In the genomic region with DNA sequence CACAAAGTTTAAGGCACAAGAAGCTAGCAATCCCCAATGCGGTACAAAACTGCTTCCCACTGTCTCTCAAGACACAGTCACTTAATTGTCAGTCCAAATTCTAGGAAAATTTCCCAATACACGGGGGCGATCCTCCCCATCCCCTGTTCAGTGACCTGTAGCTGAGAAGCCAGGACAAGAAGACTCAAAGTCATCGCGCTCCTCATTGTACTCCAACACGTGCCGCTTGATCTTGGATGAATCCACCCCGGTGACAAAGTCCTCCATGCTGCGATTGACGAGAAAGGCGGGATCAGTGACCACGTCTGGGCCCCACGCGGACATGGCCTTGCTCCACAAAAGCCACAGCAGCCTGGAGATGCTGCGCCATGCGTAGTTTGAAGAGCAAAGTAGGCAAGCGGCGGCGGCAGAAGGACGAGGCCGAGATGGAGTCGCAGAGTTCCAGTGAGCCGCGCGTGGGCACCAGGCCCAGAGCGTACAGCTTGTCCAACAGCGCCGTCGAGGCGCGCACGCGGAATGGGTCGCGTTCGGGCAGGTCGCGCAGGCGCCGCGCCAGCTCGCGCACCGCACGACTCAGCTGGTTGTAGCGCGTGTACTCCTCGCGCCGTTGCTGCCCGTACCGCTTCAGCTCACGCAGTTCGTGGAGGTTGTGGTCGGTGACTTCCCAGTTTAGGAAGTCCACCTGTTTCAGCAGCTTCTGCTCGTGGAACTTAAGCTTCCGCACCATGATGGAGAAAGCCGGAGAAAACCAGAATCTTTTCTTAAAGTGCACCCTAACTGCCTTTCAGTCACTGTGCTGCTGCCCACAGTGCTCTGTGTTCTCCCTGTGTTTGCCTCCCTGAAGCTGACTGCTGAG, we compare ENCODE assay signal across 9 mouse cellular contexts. TPM values are rescaled to one million over a fixed set of nuclear protein-coding genes. Genes with fewer than 3 reads are reported as not detected.
DNase-seq lines count a peak whose midpoint lies in the region; ATAC-seq and TF ChIP-seq lines count a peak whose summit lies in the region.
"Had no signal": no experiment of that assay in that cellular context is flagged by ENCODE, and none has a peak within 500 bp of the region (broad histone marks: within the 10 kb centered on the region; RNA-seq: fewer than 3 reads in every experiment).

No protein-coding gene starts in this region.

- no peaks in the 10 kb centered on the region for H3K4me1 ChIP-seq in kidney, adult 2 months (ENCODE audit: control insufficient read depth, insufficient read depth, low read length)
- H3K4me1 ChIP-seq in heart, embryonic 11.5 days (ENCODE audit: control insufficient read depth, insufficient read depth, low read length), result no peaks in the 10 kb centered on the region
- no peaks in the 10 kb centered on the region for H3K4me1 ChIP-seq in kidney, postnatal 0 days (replicated peaks; ENCODE audit: insufficient read depth, low read length)
- H3K4me1 ChIP-seq in megakaryocyte, embryonic 14.5 days, result peaks cover 12% of the 10 kb centered on the region

- H3K9me3 ChIP-seq in heart, embryonic 11.5 days (replicated peaks; ENCODE audit: control insufficient read depth, low read length), result no peaks in the 10 kb centered on the region
- H3K9me3 ChIP-seq in kidney, postnatal 0 days (replicated peaks; ENCODE audit: low read length), result no peaks in the 10 kb centered on the region
- peaks cover 9% of the 10 kb centered on the region for H3K9me3 ChIP-seq in megakaryocyte, embryonic 14.5 days

- no peak for TF ChIP-seq POLR2A in kidney, adult 2 months (IDR thresholded peaks at IDR 0.05; ENCODE audit: low read depth, low read length)
- no peak for TF ChIP-seq POLR2A in brain, embryonic 14.5 days (IDR thresholded peaks at IDR 0.05; ENCODE audit: borderline replicate concordance, extremely low read depth, insufficient read depth, insufficient read length, poor library complexity, severe bottlenecking)

- H3K27me3 ChIP-seq in kidney, adult 2 months (replicated peaks; ENCODE audit: control insufficient read depth, insufficient read depth, low read length), result no peaks in the 10 kb centered on the region
- peaks cover 13% of the 10 kb centered on the region for H3K27me3 ChIP-seq in heart, embryonic 11.5 days (ENCODE audit: control insufficient read depth, insufficient read depth, low read length)
- no peaks in the 10 kb centered on the region for H3K27me3 ChIP-seq in kidney, postnatal 0 days (ENCODE audit: insufficient read depth, low read length)
- H3K27me3 ChIP-seq in megakaryocyte, embryonic 14.5 days (replicated peaks), result peaks cover 2% of the 10 kb centered on the region
- H3K27me3 ChIP-seq: Patski had no signal

- DNase-seq in kidney, adult 2 months, result peak; percentile 47
- no peak for DNase-seq in kidney, adult 11 months
- peak; percentile 53 for DNase-seq in brain, embryonic 14.5 days (ENCODE audit: low read depth)
- DNase-seq in kidney, postnatal 0 days (ENCODE audit: low spot score), result no peak
- DNase-seq in testis, postnatal 14 days (ENCODE audit: low spot score), result peak; percentile 69
- DNase-seq in urinary bladder, postnatal 25 days (ENCODE audit: low spot score), result no peak

- no peak overlapping the region for H3K9ac ChIP-seq in heart, embryonic 11.5 days (ENCODE audit: low read depth, low read length)
- H3K9ac ChIP-seq in kidney, postnatal 0 days (ENCODE audit: low read depth, low read length), result no peak overlapping the region

- peak overlapping the region; percentile 47 for H3K4me2 ChIP-seq in heart, embryonic 11.5 days
- H3K4me2 ChIP-seq in kidney, postnatal 0 days (ENCODE audit: low read length), result 0 out of 2 replicates have a peak overlapping the region, but pooled peaks have one; percentile 25

- WGBS in kidney, adult 2 months, result 48% methylated on average over 58 of the region's 58 CpGs
- 30% methylated on average over 58 of the region's 58 CpGs for WGBS in heart, embryonic 11.5 days (ENCODE audit: insufficient replicate concordance)
- WGBS in kidney, postnatal 0 days, result 49% methylated on average over 58 of the region's 58 CpGs

- H3K27ac ChIP-seq in kidney, adult 2 months (ENCODE audit: insufficient read depth, low read depth, low read length), result no peak overlapping the region
- H3K27ac ChIP-seq in heart, embryonic 11.5 days (ENCODE audit: low read depth, low read length), result no peak overlapping the region
- no peak overlapping the region for H3K27ac ChIP-seq in kidney, postnatal 0 days

- TF ChIP-seq CTCF in kidney, adult 2 months (conservative IDR thresholded peaks at IDR 0.05; ENCODE audit: insufficient read depth, insufficient read length, low read depth, low read length), result no peak
- no peak for TF ChIP-seq CTCF in brain, embryonic 14.5 days (IDR thresholded peaks at IDR 0.05; ENCODE audit: borderline replicate concordance, extremely low read depth, insufficient read depth, insufficient read length)
- TF ChIP-seq CTCF in kidney, postnatal 0 days (IDR thresholded peaks at IDR 0.05; ENCODE audit: low read depth), result no peak

- ATAC-seq in heart, embryonic 11.5 days (replicated peaks; ENCODE audit: insufficient number of reproducible peaks, low FRiP score, low TSS enrichment), result no peak
- ATAC-seq in kidney, postnatal 0 days (replicated peaks; ENCODE audit: low FRiP score, low read depth), result no peak
- ATAC-seq: Patski had no signal

- no peak overlapping the region for H3K4me3 ChIP-seq in kidney, adult 2 months (ENCODE audit: insufficient read depth, low read depth, low read length)
- peak overlapping the region; percentile 26; the same call in 1 of the 2 replicates for H3K4me3 ChIP-seq in heart, embryonic 11.5 days (ENCODE audit: low read depth, low read length)
- H3K4me3 ChIP-seq in kidney, postnatal 0 days (replicated peaks; ENCODE audit: low read depth, low read length), result no peak overlapping the region
- peak overlapping the region; percentile 50 for H3K4me3 ChIP-seq in megakaryocyte, embryonic 14.5 days (replicated peaks)

- H3K36me3 ChIP-seq in kidney, adult 2 months (ENCODE audit: control insufficient read depth, insufficient read depth, low read length), result no peaks in the 10 kb centered on the region
- no peaks in the 10 kb centered on the region for H3K36me3 ChIP-seq in heart, embryonic 11.5 days (ENCODE audit: control insufficient read depth, insufficient read depth, low read length)
- H3K36me3 ChIP-seq in kidney, postnatal 0 days (ENCODE audit: insufficient read depth, low read length), result no peaks in the 10 kb centered on the region
- H3K36me3 ChIP-seq in megakaryocyte, embryonic 14.5 days (replicated peaks; ENCODE audit: low read length), result no peaks in the 10 kb centered on the region

RNA-seq across cellular contexts. Expression of gene Tomm7, which starts 12.8 kb away (rescaled TPM):
- 49.4 and 80.7 TPM in 2 replicates for polyA plus RNA-seq in kidney, adult 2 months (2012; rRNA removed)
- 67.2 and 102 TPM in 2 replicates for polyA plus RNA-seq in brain, embryonic 14.5 days (2012; rRNA removed)
- 96.8 and 98.6 TPM in 2 replicates for polyA plus RNA-seq in heart, embryonic 11.5 days (2014; fragmentation: Nextera tagmentation; extraction: Ambion mirVana)
- 121 and 137 TPM in 2 replicates for polyA plus RNA-seq in kidney, postnatal 0 days (2015; fragmentation: Nextera tagmentation; extraction: Ambion mirVana)
- 1.6 and 14.7 TPM in 2 replicates for polyA plus RNA-seq in megakaryocyte, embryonic 14.5 days (2012; ENCODE audit: insufficient read depth, low replicate concordance)

RNA-seq across cellular contexts. Expression of gene Rint1, which starts 43.6 kb away (rescaled TPM):
- polyA plus RNA-seq in kidney, adult 2 months (2012; rRNA removed), result 13.3 and 14.0 TPM in 2 replicates
- polyA plus RNA-seq in brain, embryonic 14.5 days (2012; rRNA removed), result 20.0 and 22.7 TPM in 2 replicates
- polyA plus RNA-seq in heart, embryonic 11.5 days (2014; fragmentation: Nextera tagmentation; extraction: Ambion mirVana), result 22.0 and 31.7 TPM in 2 replicates
- 26.8 and 29.5 TPM in 2 replicates for polyA plus RNA-seq in kidney, postnatal 0 days (2015; fragmentation: Nextera tagmentation; extraction: Ambion mirVana)
- polyA plus RNA-seq in megakaryocyte, embryonic 14.5 days (2012; ENCODE audit: insufficient read depth, low replicate concordance), result 2.9 and 11.2 TPM in 2 replicates

RNA-seq across cellular contexts. Expression of gene Pus7, which starts 47.6 kb away (rescaled TPM):
- polyA plus RNA-seq in kidney, adult 2 months (2012; rRNA removed), result 4.1 and 4.4 TPM in 2 replicates
- 16.2 and 17.7 TPM in 2 replicates for polyA plus RNA-seq in brain, embryonic 14.5 days (2012; rRNA removed)
- polyA plus RNA-seq in heart, embryonic 11.5 days (2014; fragmentation: Nextera tagmentation; extraction: Ambion mirVana), result 26.8 and 28.1 TPM in 2 replicates
- 13.8 and 16.3 TPM in 2 replicates for polyA plus RNA-seq in kidney, postnatal 0 days (2015; fragmentation: Nextera tagmentation; extraction: Ambion mirVana)
- 2.8 and 3.6 TPM in 2 replicates for polyA plus RNA-seq in megakaryocyte, embryonic 14.5 days (2012; ENCODE audit: insufficient read depth, low replicate concordance)

Comparison
In these comparisons a context has a peak if more than half of its experiments do, and no peak if none do; other contexts are left out.
1. DNase-seq: peak in kidney, adult 2 months (single experiment), brain, embryonic 14.5 days (single experiment) and testis, postnatal 14 days (single experiment); none in kidney, adult 11 months (single experiment), kidney, postnatal 0 days (single experiment) and urinary bladder, postnatal 25 days (single experiment).
2. H3K4me3 ChIP-seq: peak in heart, embryonic 11.5 days (single experiment) and megakaryocyte, embryonic 14.5 days (single experiment); none in kidney, adult 2 months (single experiment) and kidney, postnatal 0 days (single experiment).